Mouse (Mus musculus): ENCODE measurements at regions not wholly inside any gene's neighbourhood (a gene's known extent, or its start where the extent isn't known, plus 50 kb on each side); places are given as distances from the start of the nearest gene placed in this dataset.

- Histone ChIP-seq H3K4me3 (ENCODE audit: low read depth, low read length) (no peak overlapping the region), H3K9ac (ENCODE audit: low read length) (no peak overlapping the region), H3K4me1 (ENCODE audit: control insufficient read depth, insufficient read depth, low read length) (no peaks in the 10 kb centered on the region), H3K36me3 (ENCODE audit: control insufficient read depth, insufficient read depth, low read length) (no peaks in the 10 kb centered on the region), H3K27me3 (replicated peaks; ENCODE audit: control insufficient read depth, insufficient read depth, low read length) (no peaks in the 10 kb centered on the region), H3K27ac (ENCODE audit: low read depth, low read length) (no peak overlapping the region), H3K4me2 (ENCODE audit: low read length) (no peak overlapping the region), H3K9me3 (replicated peaks; ENCODE audit: control insufficient read depth, low read length) (no peaks in the 10 kb centered on the region)
- DNase-seq (ENCODE audit: low spot score) (no peak), ATAC-seq (no peak)
- 89% methylated on average over 3 of the region's 3 CpGs for WGBS
Observed at GRCm38 (mm10) chr15:56604266-56604665, 873.2 kb downstream of the Slc22a22 start.

GRCm38 (mm10) chr15:56592656-56593055 lies 884.8 kb downstream of the Slc22a22 start:
- Histone ChIP-seq H3K9me3 (replicated peaks; ENCODE audit: control insufficient read depth, low read length) (no peaks in the 10 kb centered on the region), H3K27me3 (replicated peaks; ENCODE audit: control insufficient read depth, insufficient read depth, low read length) (no peaks in the 10 kb centered on the region), H3K4me3 (ENCODE audit: low read depth, low read length) (no peak overlapping the region), H3K36me3 (ENCODE audit: control insufficient read depth, insufficient read depth, low read length) (no peaks in the 10 kb centered on the region), H3K9ac (ENCODE audit: low read length) (no peak overlapping the region), H3K4me1 (ENCODE audit: control insufficient read depth, insufficient read depth, low read length) (no peaks in the 10 kb centered on the region), H3K27ac (ENCODE audit: low read depth, low read length) (no peak overlapping the region), H3K4me2 (ENCODE audit: low read length) (no peak overlapping the region)
- DNase-seq (ENCODE audit: low spot score) = no peak
- WGBS = 90% methylated on average over 4 of the region's 4 CpGs
- ATAC-seq = no peak

GRCm38 (mm10) chr15:56580745-56581515 lies 896.5 kb downstream of the Slc22a22 start:
- DNase-seq (ENCODE audit: low spot score) (no peak), ATAC-seq (no peak)
- Histone ChIP-seq H3K27ac (ENCODE audit: low read depth, low read length) (no peak overlapping the region), H3K9me3 (replicated peaks; ENCODE audit: control insufficient read depth, low read length) (no peaks in the 10 kb centered on the region), H3K4me3 (ENCODE audit: low read depth, low read length) (no peak overlapping the region), H3K9ac (ENCODE audit: low read length) (no peak overlapping the region), H3K36me3 (ENCODE audit: control insufficient read depth, insufficient read depth, low read length) (no peaks in the 10 kb centered on the region), H3K27me3 (replicated peaks; ENCODE audit: control insufficient read depth, insufficient read depth, low read length) (no peaks in the 10 kb centered on the region), H3K4me1 (ENCODE audit: control insufficient read depth, insufficient read depth, low read length) (no peaks in the 10 kb centered on the region), H3K4me2 (ENCODE audit: low read length) (no peak overlapping the region)
- WGBS = 67% methylated on average over 3 of the region's 3 CpGs

GRCm38 (mm10) chr15:56563192-56563591 lies 914.2 kb downstream of the Slc22a22 start:
- H3K4me3 ChIP-seq (ENCODE audit: low read depth, low read length) = no peak overlapping the region
- no peak overlapping the region for H3K27ac ChIP-seq (ENCODE audit: low read depth, low read length)
- no peaks in the 10 kb centered on the region for H3K27me3 ChIP-seq (replicated peaks; ENCODE audit: control insufficient read depth, insufficient read depth, low read length)
- no peaks in the 10 kb centered on the region for H3K36me3 ChIP-seq (ENCODE audit: control insufficient read depth, insufficient read depth, low read length)
- H3K9ac ChIP-seq (ENCODE audit: low read length) = no peak overlapping the region
- DNase-seq (ENCODE audit: low spot score) (no peak), ATAC-seq (no peak)
- WGBS = 71% methylated on average over 2 of the region's 2 CpGs
- no peaks in the 10 kb centered on the region for H3K9me3 ChIP-seq (replicated peaks; ENCODE audit: control insufficient read depth, low read length)
- no peaks in the 10 kb centered on the region for H3K4me1 ChIP-seq (ENCODE audit: control insufficient read depth, insufficient read depth, low read length)
- H3K4me2 ChIP-seq (ENCODE audit: low read length) = no peak overlapping the region

GRCm38 (mm10) chr15:56562785-56563184 lies 914.6 kb downstream of the Slc22a22 start:
- WGBS = 90% methylated on average over 1 of the region's 1 CpGs
- ATAC-seq (no peak), DNase-seq (ENCODE audit: low spot score) (no peak)
- H3K27me3 ChIP-seq (replicated peaks; ENCODE audit: control insufficient read depth, insufficient read depth, low read length) = no peaks in the 10 kb centered on the region
- no peak overlapping the region for H3K4me3 ChIP-seq (ENCODE audit: low read depth, low read length)
- H3K4me1 ChIP-seq (ENCODE audit: control insufficient read depth, insufficient read depth, low read length) = no peaks in the 10 kb centered on the region
- H3K9me3 ChIP-seq (replicated peaks; ENCODE audit: control insufficient read depth, low read length) = no peaks in the 10 kb centered on the region
- no peak overlapping the region for H3K4me2 ChIP-seq (ENCODE audit: low read length)
- H3K36me3 ChIP-seq (ENCODE audit: control insufficient read depth, insufficient read depth, low read length) = no peaks in the 10 kb centered on the region
- no peak overlapping the region for H3K27ac ChIP-seq (ENCODE audit: low read depth, low read length)
- no peak overlapping the region for H3K9ac ChIP-seq (ENCODE audit: low read length)

GRCm38 (mm10) chr15:56562143-56562542 lies 915.3 kb downstream of the Slc22a22 start:
- H3K36me3 ChIP-seq (ENCODE audit: control insufficient read depth, insufficient read depth, low read length) = no peaks in the 10 kb centered on the region
- ATAC-seq (no peak), DNase-seq (ENCODE audit: low spot score) (no peak)
- no peak overlapping the region for H3K9ac ChIP-seq (ENCODE audit: low read length)
- H3K4me2 ChIP-seq (ENCODE audit: low read length) = no peak overlapping the region
- H3K4me1 ChIP-seq (ENCODE audit: control insufficient read depth, insufficient read depth, low read length) = no peaks in the 10 kb centered on the region
- no peaks in the 10 kb centered on the region for H3K9me3 ChIP-seq (replicated peaks; ENCODE audit: control insufficient read depth, low read length)
- no peak overlapping the region for H3K27ac ChIP-seq (ENCODE audit: low read depth, low read length)
- 74% methylated on average over 2 of the region's 2 CpGs for WGBS
- H3K4me3 ChIP-seq (ENCODE audit: low read depth, low read length) = no peak overlapping the region
- H3K27me3 ChIP-seq (replicated peaks; ENCODE audit: control insufficient read depth, insufficient read depth, low read length) = no peaks in the 10 kb centered on the region

- no peak overlapping the region for H3K9ac ChIP-seq (ENCODE audit: low read length)
- 84% methylated on average over 3 of the region's 3 CpGs for WGBS
- H3K36me3 ChIP-seq (ENCODE audit: control insufficient read depth, insufficient read depth, low read length) = no peaks in the 10 kb centered on the region
- H3K4me3 ChIP-seq (ENCODE audit: low read depth, low read length) = no peak overlapping the region
- H3K4me2 ChIP-seq (ENCODE audit: low read length) = no peak overlapping the region
- ATAC-seq (no peak), DNase-seq (ENCODE audit: low spot score) (no peak)
- no peaks in the 10 kb centered on the region for H3K27me3 ChIP-seq (replicated peaks; ENCODE audit: control insufficient read depth, insufficient read depth, low read length)
- no peaks in the 10 kb centered on the region for H3K4me1 ChIP-seq (ENCODE audit: control insufficient read depth, insufficient read depth, low read length)
- no peaks in the 10 kb centered on the region for H3K9me3 ChIP-seq (replicated peaks; ENCODE audit: control insufficient read depth, low read length)
- no peak overlapping the region for H3K27ac ChIP-seq (ENCODE audit: low read depth, low read length)
Observed at GRCm38 (mm10) chr15:56554386-56554785, 923.0 kb downstream of the Slc22a22 start.

GRCm38 (mm10) chr15:56553851-56554250 lies 923.6 kb downstream of the Slc22a22 start:
- Histone ChIP-seq H3K4me2 (ENCODE audit: low read length) (no peak overlapping the region), H3K27ac (ENCODE audit: low read depth, low read length) (no peak overlapping the region), H3K9me3 (replicated peaks; ENCODE audit: control insufficient read depth, low read length) (no peaks in the 10 kb centered on the region), H3K9ac (ENCODE audit: low read length) (no peak overlapping the region), H3K4me1 (ENCODE audit: control insufficient read depth, insufficient read depth, low read length) (no peaks in the 10 kb centered on the region), H3K36me3 (ENCODE audit: control insufficient read depth, insufficient read depth, low read length) (no peaks in the 10 kb centered on the region), H3K27me3 (replicated peaks; ENCODE audit: control insufficient read depth, insufficient read depth, low read length) (no peaks in the 10 kb centered on the region), H3K4me3 (ENCODE audit: low read depth, low read length) (no peak overlapping the region)
- DNase-seq (ENCODE audit: low spot score) (no peak), ATAC-seq (no peak)
- WGBS = 88% methylated on average over 1 of the region's 1 CpGs

- H3K9ac ChIP-seq (ENCODE audit: low read length) = no peak overlapping the region
- no peaks in the 10 kb centered on the region for H3K27me3 ChIP-seq (replicated peaks; ENCODE audit: control insufficient read depth, insufficient read depth, low read length)
- no peak for ATAC-seq
- 60% methylated on average over 2 of the region's 2 CpGs for WGBS
- H3K4me3 ChIP-seq (ENCODE audit: low read depth, low read length) = no peak overlapping the region
- no peak overlapping the region for H3K27ac ChIP-seq (ENCODE audit: low read depth, low read length)
- H3K4me1 ChIP-seq (ENCODE audit: control insufficient read depth, insufficient read depth, low read length) = no peaks in the 10 kb centered on the region
- no peak overlapping the region for H3K4me2 ChIP-seq (ENCODE audit: low read length)
- no peaks in the 10 kb centered on the region for H3K36me3 ChIP-seq (ENCODE audit: control insufficient read depth, insufficient read depth, low read length)
- no peaks in the 10 kb centered on the region for H3K9me3 ChIP-seq (replicated peaks; ENCODE audit: control insufficient read depth, low read length)
- DNase-seq (ENCODE audit: low spot score) = no peak
Observed at GRCm38 (mm10) chr15:56531529-56531928, 945.9 kb downstream of the Slc22a22 start.
